Comparison of ENCODE assay signal across 21 mouse cellular contexts in the genomic region with DNA sequence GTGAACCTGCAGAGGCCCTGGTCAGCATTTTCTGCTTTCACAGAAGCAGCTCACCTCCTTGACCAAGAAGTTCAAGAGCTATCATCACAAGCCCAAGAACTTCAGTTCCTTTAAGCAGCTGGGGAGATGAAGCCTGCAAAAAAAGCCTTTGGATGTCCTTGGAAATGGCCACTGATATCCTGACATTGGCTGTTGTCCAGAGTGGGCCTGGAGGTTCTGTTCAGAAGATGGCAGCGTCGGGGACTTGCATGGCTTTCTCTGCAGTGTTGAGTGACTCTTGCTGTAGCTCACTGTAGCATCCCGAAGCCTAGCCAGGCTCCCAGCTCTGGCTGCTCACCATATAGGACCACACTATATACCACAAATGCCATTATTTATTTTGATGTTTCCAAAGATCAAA.
"Had no signal": no experiment of that assay in that cellular context is flagged by ENCODE, and none has a peak within 500 bp of the region (broad histone marks: within the 10 kb centered on the region; RNA-seq: fewer than 3 reads in every experiment).

No protein-coding gene starts in this region.

- H3K27ac ChIP-seq: heart, adult 2 months; heart, embryonic 13.5 days; heart, embryonic 15.5 days; hindbrain, embryonic 13.5 days; hindbrain, embryonic 15.5 days; hindbrain, postnatal 0 days; limb, embryonic 13.5 days; limb, embryonic 15.5 days; liver, embryonic 14.5 days had no signal

- H3K9me3 ChIP-seq: heart, embryonic 13.5 days; heart, embryonic 15.5 days; hindbrain, embryonic 13.5 days; hindbrain, embryonic 15.5 days; limb, embryonic 13.5 days; limb, embryonic 15.5 days; liver, embryonic 12.5 days had no signal

- H3K27me3 ChIP-seq: heart, embryonic 13.5 days; heart, embryonic 15.5 days; hindbrain, embryonic 13.5 days; hindbrain, embryonic 15.5 days; limb, embryonic 13.5 days; limb, embryonic 15.5 days; liver, embryonic 12.5 days had no signal

- ATAC-seq: hindbrain, postnatal 0 days; liver, embryonic 12.5 days had no signal

- H3K4me2 ChIP-seq: heart, embryonic 11.5 days; heart, embryonic 13.5 days; heart, embryonic 15.5 days; hindbrain, embryonic 13.5 days; hindbrain, embryonic 15.5 days; limb, embryonic 13.5 days; limb, embryonic 15.5 days; liver, embryonic 12.5 days had no signal

- DNase-seq: gastrocnemius, postnatal 14 days; gastrocnemius, postnatal 36 days; heart, adult 11 months; heart, adult 2 months; heart, postnatal 14 days; heart, postnatal 36 days; kidney, adult 11 months; layer of hippocampus, adult 9-11 months; layer of hippocampus, postnatal 36 days; left cerebral cortex, postnatal 4 days; lung, adult 18-20 months had no signal

- H3K9ac ChIP-seq: heart, embryonic 13.5 days; heart, embryonic 15.5 days; hindbrain, embryonic 13.5 days; hindbrain, embryonic 15.5 days; limb, embryonic 13.5 days; limb, embryonic 15.5 days; liver, embryonic 12.5 days; liver, embryonic 14.5 days had no signal

- H3K4me3 ChIP-seq: heart, adult 2 months; heart, embryonic 13.5 days; heart, embryonic 15.5 days; hindbrain, embryonic 13.5 days; hindbrain, embryonic 15.5 days; limb, embryonic 13.5 days; limb, embryonic 15.5 days; liver, embryonic 12.5 days had no signal
